ENCODE assay signal across 17 mouse cellular contexts in the genomic region with DNA sequence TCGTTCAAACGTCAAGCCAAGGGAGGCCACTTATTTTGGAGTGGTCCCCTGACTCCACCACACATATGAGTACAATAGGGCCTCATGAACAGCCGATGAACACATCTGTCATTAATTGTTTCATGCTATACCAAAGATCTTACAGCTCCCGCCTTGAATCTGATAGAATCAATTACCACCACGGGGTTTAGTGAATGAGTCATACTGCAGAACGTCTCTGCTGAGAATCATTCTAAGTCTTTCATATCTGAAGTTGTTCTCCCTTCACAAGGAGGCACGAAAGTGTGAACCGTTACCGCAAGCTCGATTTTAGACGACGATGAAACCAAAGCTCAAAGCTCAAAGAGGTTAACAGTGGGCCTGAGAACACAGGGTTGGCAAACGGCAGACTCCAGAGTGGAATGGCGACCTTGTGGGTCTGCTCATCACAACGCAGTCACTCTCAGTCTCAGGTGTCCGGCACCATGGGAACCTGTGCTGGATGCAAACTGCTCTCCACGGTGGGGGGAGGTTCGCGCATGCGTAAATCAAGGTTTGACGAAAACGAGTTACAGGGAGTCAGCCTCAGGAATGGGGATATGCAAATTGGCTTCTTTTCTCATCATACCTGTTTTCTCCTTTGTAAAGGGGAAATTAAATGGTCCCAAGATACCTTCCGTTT. TPM values are rescaled to one million over a fixed set of nuclear protein-coding genes. Genes with fewer than 3 reads are reported as not detected.
DNase-seq lines count a peak whose midpoint lies in the region; ATAC-seq and TF ChIP-seq lines count a peak whose summit lies in the region.
"Had no signal": no experiment of that assay in that cellular context is flagged by ENCODE, and none has a peak within 500 bp of the region (broad histone marks: within the 10 kb centered on the region; RNA-seq: fewer than 3 reads in every experiment).

No protein-coding gene starts in this region.

- H3K36me3 ChIP-seq in megakaryocyte, embryonic 14.5 days (replicated peaks; ENCODE audit: low read length), result peaks cover 96% of the 10 kb centered on the region
- H3K36me3 ChIP-seq in CH12.LX (replicated peaks in 1 of 2; ENCODE audit: control insufficient read depth in 1 of 2, insufficient read depth in 1 of 2, low read length in 1 of 2), result peaks cover 19 to 27% of the 10 kb centered on the region in 2 experiments
- peaks cover 10% of the 10 kb centered on the region for H3K36me3 ChIP-seq in liver, postnatal 0 days (replicated peaks; ENCODE audit: insufficient read depth, low read length)

- in situ Hi-C loops in CH12.LX (cut with MboI; ENCODE audit: low pct_ligation_motif_present, low pct_unique_long_range_greater_than_20kb, low sequenced_read_pairs), result loop anchor here (25.0 kb wide), 1 partner anchor 483 kb away; a partner anchor contains a TSS

- peaks cover 95% of the 10 kb centered on the region for H3K4me1 ChIP-seq in megakaryocyte, embryonic 14.5 days
- peaks cover 35 to 85% of the 10 kb centered on the region in 2 experiments for H3K4me1 ChIP-seq in CH12.LX (ENCODE audit: control insufficient read depth in 1 of 2, insufficient read depth in 2 of 2)
- H3K4me1 ChIP-seq in bone marrow, adult 2 months (ENCODE audit: control insufficient read depth, insufficient read depth, low read length), result peaks cover 21% of the 10 kb centered on the region
- peaks cover 79% of the 10 kb centered on the region for H3K4me1 ChIP-seq in liver, postnatal 0 days (ENCODE audit: insufficient read depth)

- peaks cover 4% of the 10 kb centered on the region; the same call in 1 of the 2 replicates for H3K79me2 ChIP-seq in CH12.LX (replicated peaks; ENCODE audit: control insufficient read depth, extremely low read depth, insufficient read depth, poor library complexity, severe bottlenecking)

- intact Hi-C loops in left cerebral cortex, postnatal 36 days (cut with DNase I), result no loop called here

- H3K4me3 ChIP-seq in megakaryocyte, embryonic 14.5 days (replicated peaks), result peak overlapping the region; percentile 68
- H3K4me3 ChIP-seq in CH12.LX (replicated peaks in 1 of 3; ENCODE audit: low read depth in 2 of 3, low read length in 2 of 3, poor library complexity in 1 of 3), result peak overlapping the region; percentile 13 to 37 (median 17)
- H3K4me3 ChIP-seq in bone marrow, adult 2 months (replicated peaks; ENCODE audit: control insufficient read depth, low read depth, low read length), result no peak overlapping the region
- H3K4me3 ChIP-seq in liver, postnatal 0 days (ENCODE audit: low read depth, low read length), result no peak overlapping the region
- H3K4me3 ChIP-seq: forebrain, embryonic 13.5 days had no signal

- TF ChIP-seq RAD21 in CH12.LX (IDR thresholded peaks at IDR 0.05; ENCODE audit: low read depth, low read length), result no peak

- 65% methylated on average over 23 of the region's 23 CpGs for WGBS in bone marrow, adult 2 months
- WGBS in liver, postnatal 0 days (ENCODE audit: insufficient replicate concordance), result 65% methylated on average over 23 of the region's 23 CpGs

- dilution Hi-C loops in CH12.LX (cut with MboI; ENCODE audit: extremely low pct_ligation_motif_present, extremely low pct_unique_long_range_greater_than_20kb, low sequenced_read_pairs), result no loop called here

- no peak for ATAC-seq in megakaryocyte, adult 5-6 weeks (ENCODE audit: poor library complexity, severe bottlenecking)
- no peak for ATAC-seq in liver, postnatal 0 days
- ATAC-seq: forebrain, embryonic 13.5 days had no signal

- peak; percentile 77 for TF ChIP-seq POLR2A in CH12.LX (IDR thresholded peaks at IDR 0.05; ENCODE audit: low read depth, low read length)
- TF ChIP-seq POLR2A in bone marrow, adult 2 months (IDR thresholded peaks at IDR 0.05; ENCODE audit: borderline replicate concordance, control insufficient read depth, low read depth, low read length), result no peak

- peak overlapping the region; percentile 97 for H3K27ac ChIP-seq in CH12.LX (ENCODE audit: insufficient read depth, low read depth)
- peak overlapping the region; percentile 34 for H3K27ac ChIP-seq in bone marrow, adult 2 months (ENCODE audit: control insufficient read depth, insufficient read depth, low read depth, low read length, poor library complexity)
- H3K27ac ChIP-seq in liver, postnatal 0 days (ENCODE audit: low read depth), result peak overlapping the region; percentile 78
- H3K27ac ChIP-seq: forebrain, embryonic 13.5 days had no signal

- H3K9ac ChIP-seq in CH12.LX (ENCODE audit: insufficient read depth, low read depth), result peak overlapping the region; percentile 52
- H3K9ac ChIP-seq in liver, postnatal 0 days (replicated peaks), result no peak overlapping the region
- H3K9ac ChIP-seq: forebrain, embryonic 13.5 days had no signal

- TF ChIP-seq EP300 in CH12.LX (IDR thresholded peaks at IDR 0.05; ENCODE audit: low read length), result no peak
- no peak for TF ChIP-seq EP300 in liver, postnatal 0 days (IDR thresholded peaks at IDR 0.05; ENCODE audit: low read depth)

- TF ChIP-seq CTCF in CH12.LX (conservative IDR thresholded peaks at IDR 0.05 in 1 of 2, IDR thresholded peaks at IDR 0.05 in 1 of 2; ENCODE audit: low read depth in 2 of 2, low read length in 2 of 2), result no peak
- no peak for TF ChIP-seq CTCF in bone marrow, adult 2 months (IDR thresholded peaks at IDR 0.05; ENCODE audit: control insufficient read depth, insufficient read depth, low read length)
- TF ChIP-seq CTCF in liver, postnatal 0 days (IDR thresholded peaks at IDR 0.05; ENCODE audit: low read depth), result no peak

- H3K27me3 ChIP-seq in megakaryocyte, embryonic 14.5 days (replicated peaks), result no peaks in the 10 kb centered on the region
- H3K27me3 ChIP-seq in CH12.LX (replicated peaks), result no peaks in the 10 kb centered on the region
- no peaks in the 10 kb centered on the region for H3K27me3 ChIP-seq in liver, postnatal 0 days (ENCODE audit: insufficient read depth, low read length)
- H3K27me3 ChIP-seq: forebrain, embryonic 13.5 days had no signal

- H3K4me2 ChIP-seq in CH12.LX (ENCODE audit: insufficient read depth, low read depth, poor library complexity, severe bottlenecking), result peak overlapping the region; percentile 75
- H3K4me2 ChIP-seq in liver, postnatal 0 days (ENCODE audit: low read depth, low read length), result no peak overlapping the region
- H3K4me2 ChIP-seq: forebrain, embryonic 13.5 days had no signal

- no peaks in the 10 kb centered on the region for H3K9me3 ChIP-seq in megakaryocyte, embryonic 14.5 days
- no peaks in the 10 kb centered on the region for H3K9me3 ChIP-seq in CH12.LX (replicated peaks; ENCODE audit: low read length)
- no peaks in the 10 kb centered on the region for H3K9me3 ChIP-seq in liver, postnatal 0 days (ENCODE audit: low read length)
- H3K9me3 ChIP-seq: forebrain, embryonic 13.5 days had no signal

- DNase-seq in CH12.LX (ENCODE audit: extremely low read depth), result peak; percentile 90
- no peak for DNase-seq in liver, postnatal 0 days
- no peak for DNase-seq in right cerebral cortex, adult 2 months (ENCODE audit: low spot score in 2 of 2)
- no peak for DNase-seq in layer of hippocampus, adult 11-12 months (ENCODE audit: low spot score)
- no peak for DNase-seq in left cerebral cortex, postnatal 36 days (ENCODE audit: low spot score in 2 of 2)
- DNase-seq: adrenal gland, postnatal 10 days; cerebellum, adult 11 months; embryo, embryonic 11 days; heart, postnatal 4 days; kidney, adult 2 months; left cerebral cortex, postnatal 4 days; lung, postnatal 36 days; right cerebral cortex, postnatal 25 days had no signal

TF ChIP-seq in CH12.LX, 34 proteins besides CTCF, POLR2A, EP300 and RAD21:
- TF ChIP-seq UBTF (IDR thresholded peaks at IDR 0.05; ENCODE audit: low read depth, low read length), result no peak
- peak; percentile 29; the same call in 1 of the 2 replicates for TF ChIP-seq USF2 (conservative IDR thresholded peaks at IDR 0.05; ENCODE audit: low read depth, low read length)
- TF ChIP-seq TBP (conservative IDR thresholded peaks at IDR 0.05; ENCODE audit: low read depth, low read length), result peak; percentile 61
TF ChIP-seq in CH12.LX: peak in this region for 2.

RNA-seq across cellular contexts. Expression of a gene that starts 27.0 kb away (rescaled TPM):
- polyA plus RNA-seq in megakaryocyte, embryonic 14.5 days (2012; ENCODE audit: insufficient read depth, low replicate concordance), result 8.0 and 32.0 TPM in 2 replicates
- 74.2 and 74.8 TPM in 2 replicates for total RNA-seq in megakaryocyte, adult 5-6 weeks (2015)
- 95.7 and 112 TPM in 2 replicates for total RNA-seq in megakaryocyte, adult 5-6 weeks (2017)
- total RNA-seq in CH12.LX (2012; rRNA removed) (55.5 and 63.6 TPM in 2 replicates), CH12.LX (2014; rRNA removed) (53.5 and 66.4 TPM in 2 replicates)
- 62.8 and 81.7 TPM in 2 replicates for polyA plus RNA-seq in CH12.LX (2012; ENCODE audit: insufficient read length, low read depth)
- 29.3 and 64.2 TPM in 2 replicates for polyA plus RNA-seq in bone marrow, adult 2 months (2011; ENCODE audit: insufficient read depth, insufficient read length, low replicate concordance, missing spikeins)
- polyA plus RNA-seq in liver, postnatal 0 days (2015; fragmentation: Nextera tagmentation; extraction: Ambion mirVana), result 9.6 and 10.3 TPM in 2 replicates
- 1 to 10 TPM; 2.6 to 3.4 TPM for total RNA-seq in left cerebral cortex, postnatal 36 days (2021)

RNA-seq across cellular contexts. Expression of a gene that starts 36.1 kb away (rescaled TPM):
- polyA plus RNA-seq in megakaryocyte, embryonic 14.5 days (2012; ENCODE audit: insufficient read depth, low replicate concordance), result 5.9 and 25.2 TPM in 2 replicates
- total RNA-seq in megakaryocyte, adult 5-6 weeks (2015), result 107 and 129 TPM in 2 replicates
- total RNA-seq in megakaryocyte, adult 5-6 weeks (2017), result 102 and 112 TPM in 2 replicates
- total RNA-seq in CH12.LX (2012; rRNA removed) (146 and 169 TPM in 2 replicates), CH12.LX (2014; rRNA removed) (245 and 260 TPM in 2 replicates)
- 147 and 155 TPM in 2 replicates for polyA plus RNA-seq in CH12.LX (2012; ENCODE audit: insufficient read length, low read depth)
- 41.6 and 45.1 TPM in 2 replicates for polyA plus RNA-seq in bone marrow, adult 2 months (2011; ENCODE audit: insufficient read depth, insufficient read length, low replicate concordance, missing spikeins)
- 44.3 and 46.5 TPM in 2 replicates for polyA plus RNA-seq in liver, postnatal 0 days (2015; fragmentation: Nextera tagmentation; extraction: Ambion mirVana)
- total RNA-seq in left cerebral cortex, postnatal 36 days (2021), result 10 to 100 TPM; 66.5 to 70.6 TPM

Comparison
In these comparisons a context has a peak if more than half of its experiments do, and no peak if none do; other contexts are left out.
1. H3K4me3 ChIP-seq: peak in megakaryocyte, embryonic 14.5 days (single experiment) and CH12.LX (3 of 3); none in bone marrow, adult 2 months (single experiment) and liver, postnatal 0 days (single experiment).
2. H3K27ac ChIP-seq: peak in every context shown above with its lines; median percentile 97 in CH12.LX; 78 in liver, postnatal 0 days; 34 in bone marrow, adult 2 months.